Mouse (Mus musculus) heart, adult 18-20 months (tissue): Measurements from ENCODE around the gene Adck2. TPM values are rescaled to one million over a fixed set of nuclear protein-coding genes. Genes with fewer than 3 reads are reported as not detected.

Source experiments
- total RNA-seq, 2 experiments: library from RNA; stranded (reverse); gene quantifications; 2 replicates each; pipeline ENCODE4 v1.2.3; 2021

Gene Adck2
- total RNA-seq, 2 experiments from 2014 or later, result 13.1 to 13.6 TPM

Other genes with a start within 250 kb of the Adck2 start
- 10 to 100 TPM; 16.9 to 18.4 TPM for gene Slc37a3, start 196.2 kb upstream of the Adck2 start, total RNA-seq
- under 1 TPM in 1 of 2 experiments, not detected in 1; 0.31 TPM for gene Rab19, start 192.7 kb upstream of the Adck2 start, total RNA-seq
- gene Mkrn1, start 153.4 kb upstream of the Adck2 start, total RNA-seq, result 10 to 100 TPM; 60.2 to 65.0 TPM
- gene Dennd2a, start 16.0 kb upstream of the Adck2 start, total RNA-seq, result 1 to 10 TPM; 5.8 to 6.2 TPM
- gene Gm42420, start 11.9 kb downstream of the Adck2 start, total RNA-seq, result 1 to 10 TPM in 1 of 2 experiments, not detected in 1; 1.7 TPM
- gene Ndufb2, start 18.7 kb downstream of the Adck2 start, total RNA-seq, result 100 to 1,000 TPM; 707 to 787 TPM
- gene Braf, start 151.6 kb downstream of the Adck2 start, total RNA-seq, result 10 to 100 TPM; 15.2 to 15.9 TPM
- 100 to 1,000 TPM in 1 of 2 experiments, 10 to 100 TPM in 1; 95.1 to 108 TPM for gene Mrps33, start 237.1 kb downstream of the Adck2 start, total RNA-seq